Mouse (Mus musculus) v-Abl transformed pro-B cells (cell line): ENCODE results near the gene Zcchc8.

Experiments
- in situ Hi-C, 2 experiments: fragments of 400-800 bp; cut with MboI; formaldehyde crosslinking; loops; one replicate each; pipeline ENCODE4 v1.15.1; 2025; ENCODE audit not compliant: unreplicated experiment in 2 of 2

Gene Zcchc8

DNA sequence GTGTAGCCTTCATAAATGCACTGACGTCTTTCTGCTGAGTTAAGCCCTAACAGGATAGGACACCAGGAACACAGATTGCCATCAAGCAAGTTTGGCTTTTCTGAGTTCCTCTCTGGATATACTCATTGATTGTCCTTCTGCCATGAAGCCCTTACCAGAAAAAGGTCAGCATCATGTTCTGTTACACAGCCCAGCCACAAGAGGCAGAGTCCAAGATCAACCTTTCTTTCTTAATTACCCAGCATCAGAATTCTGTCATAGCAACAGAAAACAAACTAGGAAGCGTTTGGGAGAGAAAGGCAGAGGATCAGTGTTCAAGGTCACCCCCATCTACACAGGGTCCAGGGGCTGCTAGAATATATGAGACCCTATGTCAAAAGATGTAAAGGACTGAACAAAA, 70.1 kb downstream of the Zcchc8 start:
- in situ Hi-C loops: no loop called here
